Mouse (Mus musculus) kidney, postnatal 25 days (tissue): Measurements from ENCODE around the gene Stk17b.

Source experiments
- DNase-seq, 2 experiments: peaks; one replicate each; pipeline ENCODE4 v3.0.0; 2021; ENCODE audit warnings: mixed read lengths in 2 of 2

Stk17b gene

GRCm38 (mm10) chr1:53784721-53785418 is at the start of gene Stk17b:
TSS of gene Stk17b (minus strand) at chr1:53785224.
- DNase-seq, result peak; percentile 97 to 98

- DNase-seq, result no peak
These were observed 45.3 kb upstream of the Stk17b start for GRCm38 (mm10) chr1:53830286-53830685.

- no peak for DNase-seq
These were observed 44.1 kb upstream of the Stk17b start for GRCm38 (mm10) chr1:53829089-53829488.

GRCm38 (mm10) chr1:53824446-53825337 is 39.7 kb upstream of the Stk17b start:
- no peak for DNase-seq

GRCm38 (mm10) chr1:53823687-53824445 is 38.8 kb upstream of the Stk17b start:
- peak; percentile 24 to 69 for DNase-seq

GRCm38 (mm10) chr1:53821983-53822382 is 37.0 kb upstream of the Stk17b start:
- no peak for DNase-seq

GRCm38 (mm10) chr1:53820041-53820632 is 35.1 kb upstream of the Stk17b start:
- peak; percentile 49 to 53 for DNase-seq

GRCm38 (mm10) chr1:53818072-53818862 is 33.2 kb upstream of the Stk17b start:
- no peak for DNase-seq

GRCm38 (mm10) chr1:53816353-53816752 is 31.3 kb upstream of the Stk17b start:
- no peak for DNase-seq

GRCm38 (mm10) chr1:53814077-53814705 is 29.2 kb upstream of the Stk17b start:
- peak in 1 of 2 experiments; percentile 59 for DNase-seq

- no peak for DNase-seq
These were observed 26.9 kb upstream of the Stk17b start for GRCm38 (mm10) chr1:53811919-53812318.

- DNase-seq, result no peak
These were observed 23.2 kb upstream of the Stk17b start for GRCm38 (mm10) chr1:53808229-53808628.

- DNase-seq, result no peak
These were observed 12.8 kb upstream of the Stk17b start for GRCm38 (mm10) chr1:53797811-53798210.

- no peak for DNase-seq
These were observed 12.1 kb upstream of the Stk17b start for GRCm38 (mm10) chr1:53797074-53797473.

GRCm38 (mm10) chr1:53796271-53796670 is 11.2 kb upstream of the Stk17b start:
- DNase-seq, result no peak

- no peak for DNase-seq
These were observed 10.6 kb upstream of the Stk17b start for GRCm38 (mm10) chr1:53795591-53795990.

- no peak for DNase-seq
These were observed 10.1 kb upstream of the Stk17b start for GRCm38 (mm10) chr1:53795081-53795480.

GRCm38 (mm10) chr1:53794279-53794678 is 9.3 kb upstream of the Stk17b start:
- no peak for DNase-seq

- DNase-seq, result no peak
These were observed 6.3 kb upstream of the Stk17b start for GRCm38 (mm10) chr1:53791343-53791742.

- peak in 1 of 2 experiments; percentile 40 for DNase-seq
These were observed 718 bp downstream of the Stk17b start for GRCm38 (mm10) chr1:53784291-53784720.

GRCm38 (mm10) chr1:53782956-53783355 is 2.1 kb downstream of the Stk17b start:
- DNase-seq, result no peak
